Mouse (Mus musculus): Measurements from ENCODE around the gene Arpc5. TPM values are rescaled to one million over a fixed set of nuclear protein-coding genes. Genes with fewer than 3 reads are reported as not detected.

Gene Arpc5
- total and polyA plus RNA-seq, 3 experiments, result 280 to 358 (median 283) TPM

DNA sequence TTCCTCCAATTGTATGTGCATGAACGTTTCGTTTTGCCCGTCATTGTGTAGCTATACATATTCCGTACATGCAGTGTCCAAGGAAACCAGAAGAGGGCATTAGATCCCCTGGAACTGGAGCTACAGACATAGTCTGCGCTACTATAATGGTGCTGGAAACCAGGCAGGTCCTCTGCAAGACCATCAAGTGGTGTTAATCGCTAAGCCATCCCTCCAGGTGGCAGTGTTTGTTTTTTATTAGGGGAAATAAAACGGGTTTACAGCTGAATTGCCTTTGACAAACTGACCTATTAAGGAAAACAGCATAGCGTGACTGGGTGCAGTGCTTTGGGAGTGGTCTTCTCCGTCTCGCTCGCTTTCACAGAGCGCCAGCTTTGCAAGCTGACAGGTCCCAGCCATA, 23.9 kb downstream of the Arpc5 start:
- Histone ChIP-seq H3K4me3 (ENCODE audit: low read depth, low read length) (no peak overlapping the region), H3K9me3 (replicated peaks) (peaks cover 2% of the 10 kb centered on the region; the same call in 1 of the 2 replicates), H3K27me3 (ENCODE audit: insufficient read depth, low read length) (peaks cover 24% of the 10 kb centered on the region), H3K4me1 (ENCODE audit: insufficient read depth, low read depth, low read length) (no peaks in the 10 kb centered on the region), H3K36me3 (replicated peaks) (no peaks in the 10 kb centered on the region)
- no peak for TF ChIP-seq POLR2AphosphoS5 (IDR thresholded peaks at IDR 0.05; ENCODE audit: insufficient replicate concordance, low read depth, low read length)
- peak; percentile 24; the same call in 1 of the 2 replicates for TF ChIP-seq CTCF (IDR thresholded peaks at IDR 0.05; ENCODE audit: low read depth, low read length)
- peak; percentile 22; the same call in 1 of the 2 replicates for ATAC-seq (ENCODE audit: extremely low read depth, insufficient number of reproducible peaks, low FRiP score, poor library complexity, severe bottlenecking)
- DNase-seq (ENCODE audit: low spot score), result no peak

DNA sequence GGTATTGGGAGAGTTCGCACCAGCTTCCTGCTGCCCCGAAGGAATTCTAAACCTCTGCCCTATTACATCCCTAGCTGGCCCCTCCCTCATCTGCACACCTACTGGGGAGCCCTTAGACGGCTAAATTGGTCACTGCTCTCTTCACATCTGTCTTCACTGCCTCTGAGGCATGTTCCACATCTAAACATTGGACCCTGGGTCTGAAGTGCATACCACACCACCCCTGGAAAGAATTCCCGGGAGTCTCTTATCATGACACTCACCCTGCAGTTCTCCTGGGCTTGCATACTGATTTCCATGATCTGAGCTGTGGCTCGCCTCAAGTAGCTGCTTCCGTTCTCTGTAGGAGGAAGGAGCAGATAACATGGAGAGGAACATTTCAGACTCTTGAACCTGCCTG, 24.5 kb downstream of the Arpc5 start:
- Histone ChIP-seq H3K27me3 (ENCODE audit: insufficient read depth, low read length) (peaks cover 23% of the 10 kb centered on the region), H3K4me3 (ENCODE audit: low read depth, low read length) (no peak overlapping the region), H3K4me1 (ENCODE audit: insufficient read depth, low read depth, low read length) (no peaks in the 10 kb centered on the region), H3K9me3 (replicated peaks) (peaks cover 2% of the 10 kb centered on the region; the same call in 1 of the 2 replicates), H3K36me3 (replicated peaks) (no peaks in the 10 kb centered on the region)
- no peak for DNase-seq (ENCODE audit: low spot score)
- no peak for ATAC-seq (ENCODE audit: extremely low read depth, insufficient number of reproducible peaks, low FRiP score, poor library complexity, severe bottlenecking)
- no peak for TF ChIP-seq CTCF (IDR thresholded peaks at IDR 0.05; ENCODE audit: low read depth, low read length)

DNA sequence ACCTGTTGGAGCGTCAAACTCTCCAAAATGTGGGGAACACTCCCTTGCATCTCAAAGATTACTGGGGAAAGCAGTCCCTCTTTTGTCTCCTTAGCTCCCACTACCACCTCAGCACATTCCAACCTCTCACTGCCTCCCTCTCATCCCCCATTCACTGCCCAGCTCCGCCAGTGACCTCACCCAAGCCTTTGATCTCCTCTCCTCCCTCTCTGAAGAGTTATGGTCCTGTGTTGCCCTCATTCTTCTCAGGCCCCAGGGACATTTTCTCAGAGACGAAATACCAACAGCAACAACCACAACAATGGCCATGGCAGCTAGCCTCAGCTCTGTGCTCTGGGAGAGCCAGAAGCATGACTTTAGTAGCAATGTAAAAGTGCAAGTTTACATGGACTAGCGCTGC, 24.9 kb downstream of the Arpc5 start:
- Histone ChIP-seq H3K9me3 (replicated peaks) (peaks cover 2% of the 10 kb centered on the region; the same call in 1 of the 2 replicates), H3K36me3 (replicated peaks) (no peaks in the 10 kb centered on the region), H3K4me3 (ENCODE audit: low read depth, low read length) (no peak overlapping the region), H3K4me1 (ENCODE audit: insufficient read depth, low read depth, low read length) (no peaks in the 10 kb centered on the region), H3K27me3 (ENCODE audit: insufficient read depth, low read length) (peaks cover 22% of the 10 kb centered on the region)
- TF ChIP-seq GATA2 (IDR thresholded peaks at IDR 0.05; ENCODE audit: borderline replicate concordance, low read depth, low read length) (no peak), CTCF (IDR thresholded peaks at IDR 0.05; ENCODE audit: low read depth, low read length) (no peak), GATA1 (IDR thresholded peaks at IDR 0.05; ENCODE audit: borderline replicate concordance, low read length) (no peak), POLR2AphosphoS5 (IDR thresholded peaks at IDR 0.05; ENCODE audit: insufficient replicate concordance, low read depth, low read length) (no peak), TAL1 (conservative IDR thresholded peaks at IDR 0.05; ENCODE audit: low read depth, low read length) (no peak)
- DNase-seq (ENCODE audit: low spot score), result no peak
- no peak for ATAC-seq (ENCODE audit: extremely low read depth, insufficient number of reproducible peaks, low FRiP score, poor library complexity, severe bottlenecking)

DNA sequence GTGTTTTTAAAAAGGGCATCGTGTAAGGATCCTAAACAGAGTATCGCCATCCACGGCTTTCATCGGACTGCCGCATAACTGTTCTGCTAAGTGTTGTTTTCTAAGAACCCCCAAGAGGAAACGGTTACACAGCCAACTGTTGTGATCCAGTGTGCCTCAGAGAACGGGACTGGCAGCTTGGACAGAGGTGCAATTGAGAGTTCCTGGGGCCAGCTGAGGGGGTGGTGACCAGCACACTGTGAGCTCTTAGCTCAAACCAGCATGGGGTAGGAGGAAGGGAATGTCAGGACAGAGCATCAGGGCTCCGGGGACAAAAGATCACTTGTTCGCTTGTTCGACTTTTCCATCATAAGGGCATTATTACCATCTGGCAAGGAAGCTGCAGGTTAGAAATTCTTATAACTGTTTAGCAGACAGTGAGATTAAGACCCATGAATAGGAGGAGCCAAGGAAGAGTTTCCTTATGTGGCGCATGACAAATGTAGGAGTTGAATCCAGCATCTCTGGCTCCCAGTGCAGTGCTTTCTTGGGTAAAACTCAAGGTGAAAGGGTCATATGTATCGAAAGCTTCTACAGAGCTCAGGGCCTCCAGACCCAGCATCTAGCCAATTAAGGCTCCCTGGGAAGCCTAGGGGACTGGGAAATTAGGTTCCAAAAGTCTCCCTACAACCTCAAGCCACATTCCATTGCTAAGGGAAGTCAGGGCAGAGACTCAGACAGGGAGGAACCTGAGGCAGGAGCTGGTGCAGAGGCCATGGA, 26.6 kb downstream of the Arpc5 start:
- H3K27me3 ChIP-seq (ENCODE audit: insufficient read depth, low read length), result peaks cover 23% of the 10 kb centered on the region
- DNase-seq (ENCODE audit: low spot score) (no peak), ATAC-seq (ENCODE audit: extremely low read depth, insufficient number of reproducible peaks, low FRiP score, poor library complexity, severe bottlenecking) (no peak)
- H3K4me1 ChIP-seq (ENCODE audit: insufficient read depth, low read depth, low read length), result no peaks in the 10 kb centered on the region
- no peak overlapping the region for H3K4me3 ChIP-seq (ENCODE audit: low read depth, low read length)
- no peaks in the 10 kb centered on the region for H3K36me3 ChIP-seq (replicated peaks)
- no peak for TF ChIP-seq POLR2AphosphoS5 (IDR thresholded peaks at IDR 0.05; ENCODE audit: insufficient replicate concordance, low read depth, low read length)
- peaks cover 2% of the 10 kb centered on the region; the same call in 1 of the 2 replicates for H3K9me3 ChIP-seq (replicated peaks)

DNA sequence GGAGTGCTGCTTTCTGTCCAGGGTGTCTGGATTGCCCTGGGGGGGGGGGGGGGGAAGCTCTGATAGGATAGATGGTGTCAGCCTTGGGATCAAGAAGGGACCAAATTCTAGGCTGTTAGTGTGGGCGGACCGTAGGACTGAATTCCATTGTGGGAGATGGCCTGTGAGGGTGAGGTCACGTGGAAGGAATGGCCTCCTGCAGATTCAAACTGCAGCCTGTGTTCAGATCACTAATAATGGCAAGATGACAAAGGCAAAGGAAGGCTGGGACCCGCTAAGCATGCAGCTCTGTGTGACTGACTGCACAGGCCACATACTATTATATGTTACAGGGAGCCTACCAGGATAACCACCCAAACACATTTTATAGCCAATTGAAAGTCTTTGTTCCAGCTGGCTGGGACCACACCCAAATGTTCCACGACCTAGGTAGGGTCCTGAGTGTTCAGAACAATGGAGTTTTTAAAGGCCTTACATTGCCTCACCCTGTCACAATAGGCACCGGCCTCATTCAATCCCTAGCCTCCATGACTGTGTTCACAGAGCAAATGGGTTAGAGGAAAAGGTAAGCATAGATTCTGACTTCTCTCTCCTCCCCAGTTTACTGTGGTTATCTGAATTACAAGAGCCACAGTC, 27.3 kb downstream of the Arpc5 start:
- TF ChIP-seq POLR2AphosphoS5 (IDR thresholded peaks at IDR 0.05; ENCODE audit: insufficient replicate concordance, low read depth, low read length) (no peak), GATA1 (IDR thresholded peaks at IDR 0.05; ENCODE audit: borderline replicate concordance, low read length) (no peak), GATA2 (IDR thresholded peaks at IDR 0.05; ENCODE audit: borderline replicate concordance, low read depth, low read length) (no peak)
- DNase-seq (ENCODE audit: low spot score) (no peak), ATAC-seq (ENCODE audit: extremely low read depth, insufficient number of reproducible peaks, low FRiP score, poor library complexity, severe bottlenecking) (no peak)
- H3K27me3 ChIP-seq (ENCODE audit: insufficient read depth, low read length), result peaks cover 20% of the 10 kb centered on the region
- no peak overlapping the region for H3K4me3 ChIP-seq (ENCODE audit: low read depth, low read length)
- H3K9me3 ChIP-seq (replicated peaks), result peaks cover 2% of the 10 kb centered on the region; the same call in 1 of the 2 replicates
- no peaks in the 10 kb centered on the region for H3K36me3 ChIP-seq (replicated peaks)
- H3K4me1 ChIP-seq (ENCODE audit: insufficient read depth, low read depth, low read length), result peaks cover 2% of the 10 kb centered on the region; the same call in 1 of the 2 replicates

DNA sequence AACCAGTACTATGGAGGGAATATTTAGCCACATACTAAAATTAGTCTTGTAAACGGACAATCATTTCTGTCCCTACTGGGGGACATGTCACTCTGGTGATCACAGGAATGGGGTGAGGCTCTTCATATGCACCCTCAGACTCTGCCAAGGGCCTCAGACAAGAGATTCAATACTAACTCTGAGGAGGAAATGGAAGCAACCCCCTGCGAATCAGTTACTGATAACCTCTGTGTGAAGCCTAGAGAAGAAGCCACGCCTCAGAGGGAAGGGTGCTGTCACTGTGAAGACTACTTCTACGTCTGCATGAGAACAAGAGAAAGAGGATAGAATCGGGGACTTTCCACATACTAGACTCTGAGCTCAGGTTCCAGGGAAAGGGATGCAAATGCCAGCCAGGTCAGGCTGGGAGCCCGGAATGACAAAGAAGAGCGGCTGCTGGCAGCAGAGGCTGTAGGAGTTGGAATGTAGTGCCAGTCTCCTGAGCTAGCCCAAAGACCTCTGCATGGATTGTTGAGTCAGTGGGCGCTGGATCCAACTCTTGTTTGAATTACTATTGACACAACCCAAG, 29.4 kb downstream of the Arpc5 start:
- peaks cover 36% of the 10 kb centered on the region for H3K27me3 ChIP-seq (ENCODE audit: insufficient read depth, low read length)
- H3K4me1 ChIP-seq (ENCODE audit: insufficient read depth, low read depth, low read length), result peaks cover 6% of the 10 kb centered on the region; the same call in 1 of the 2 replicates
- TF ChIP-seq GATA2 (IDR thresholded peaks at IDR 0.05; ENCODE audit: borderline replicate concordance, low read depth, low read length), result no peak
- ATAC-seq (ENCODE audit: extremely low read depth, insufficient number of reproducible peaks, low FRiP score, poor library complexity, severe bottlenecking) (no peak), DNase-seq (ENCODE audit: low spot score) (no peak)
- peaks cover 2% of the 10 kb centered on the region; the same call in 1 of the 2 replicates for H3K9me3 ChIP-seq (replicated peaks)
- H3K36me3 ChIP-seq (replicated peaks), result no peaks in the 10 kb centered on the region
- no peak overlapping the region for H3K4me3 ChIP-seq (ENCODE audit: low read depth, low read length)
